Mouse (Mus musculus) cerebellum, adult 8-10 months (tissue): ENCODE data around the gene Sytl1.

Experiments
- DNase-seq: peaks from one replicate; pipeline ENCODE4 v3.0.0; 2022

The Sytl1 gene

GRCm38 (mm10) chr4:133262882-133263281, at the start of gene Sytl1:
Gene Sytl1, minus strand, starts transcription at chr4:133263113.
- no peak for DNase-seq

- DNase-seq, result peak; percentile 88
Observed at GRCm38 (mm10) chr4:133309948-133310347, 47.0 kb upstream of the Sytl1 start.

- peak; percentile 70 for DNase-seq
Observed at GRCm38 (mm10) chr4:133307331-133307730, 44.4 kb upstream of the Sytl1 start.

- no peak for DNase-seq
Observed at GRCm38 (mm10) chr4:133305825-133306224, 42.9 kb upstream of the Sytl1 start.

- no peak for DNase-seq
Observed at GRCm38 (mm10) chr4:133304770-133305169, 41.9 kb upstream of the Sytl1 start.

GRCm38 (mm10) chr4:133302668-133303067, 39.8 kb upstream of the Sytl1 start:
- no peak for DNase-seq

- peak; percentile 87 for DNase-seq
Observed at GRCm38 (mm10) chr4:133301802-133302201, 38.9 kb upstream of the Sytl1 start.

- DNase-seq, result no peak
Observed at GRCm38 (mm10) chr4:133300421-133300820, 37.5 kb upstream of the Sytl1 start.

GRCm38 (mm10) chr4:133299701-133300100, 36.8 kb upstream of the Sytl1 start:
- peak; percentile 74 for DNase-seq

GRCm38 (mm10) chr4:133298516-133299365, 35.8 kb upstream of the Sytl1 start:
- peak; percentile 85 for DNase-seq

GRCm38 (mm10) chr4:133297801-133298238, 34.9 kb upstream of the Sytl1 start:
- DNase-seq, result peak; percentile 91

- DNase-seq, result no peak
Observed at GRCm38 (mm10) chr4:133297360-133297759, 34.4 kb upstream of the Sytl1 start.

GRCm38 (mm10) chr4:133294084-133294483, 31.2 kb upstream of the Sytl1 start:
- DNase-seq, result no peak

- no peak for DNase-seq
Observed at GRCm38 (mm10) chr4:133292901-133293843, 30.3 kb upstream of the Sytl1 start.

GRCm38 (mm10) chr4:133292405-133292804, 29.5 kb upstream of the Sytl1 start:
- DNase-seq, result no peak

- DNase-seq, result no peak
Observed at GRCm38 (mm10) chr4:133291255-133291654, 28.3 kb upstream of the Sytl1 start.

GRCm38 (mm10) chr4:133286476-133287077, 23.7 kb upstream of the Sytl1 start:
- no peak for DNase-seq

- no peak for DNase-seq
Observed at GRCm38 (mm10) chr4:133285950-133286349, 23.0 kb upstream of the Sytl1 start.

- no peak for DNase-seq
Observed at GRCm38 (mm10) chr4:133285299-133285698, 22.4 kb upstream of the Sytl1 start.

GRCm38 (mm10) chr4:133282656-133283055, 19.7 kb upstream of the Sytl1 start:
- DNase-seq, result no peak

- DNase-seq, result no peak
Observed at GRCm38 (mm10) chr4:133281951-133282481, 19.1 kb upstream of the Sytl1 start.

GRCm38 (mm10) chr4:133281513-133281912, 18.6 kb upstream of the Sytl1 start:
- DNase-seq, result no peak

- DNase-seq, result no peak
Observed at GRCm38 (mm10) chr4:133278482-133278881, 15.6 kb upstream of the Sytl1 start.
